In genomic region chr2:38354717-38355510, GRCm38 (mm10) we compare ENCODE assay signal across 11 mouse cellular contexts. TPM values are rescaled to one million over a fixed set of nuclear protein-coding genes. Genes with fewer than 3 reads are reported as not detected.
DNase-seq lines count a peak whose midpoint lies in the region; ATAC-seq lines count a peak whose summit lies in the region.
"Had no signal": no experiment of that assay in that cellular context is flagged by ENCODE, and none has a peak within 500 bp of the region (broad histone marks: within the 10 kb centered on the region; RNA-seq: fewer than 3 reads in every experiment).

No protein-coding gene starts in this region.

- no peak for ATAC-seq in midbrain, embryonic 11.5 days (ENCODE audit: low FRiP score)

- peak overlapping the region; percentile 50 for H3K27ac ChIP-seq in hindbrain, embryonic 10.5 days
- H3K27ac ChIP-seq in midbrain, embryonic 11.5 days (ENCODE audit: low read depth, low read length): peak overlapping the region; percentile 25; the same call in 1 of the 2 replicates
- H3K27ac ChIP-seq: stomach, embryonic 15.5 days had no signal

- peaks cover 100% of the 10 kb centered on the region for H3K27me3 ChIP-seq in hindbrain, embryonic 10.5 days (ENCODE audit: insufficient read depth, poor library complexity, severe bottlenecking)
- H3K27me3 ChIP-seq in midbrain, embryonic 11.5 days (ENCODE audit: control insufficient read depth, insufficient read depth, low read length): peaks cover 96% of the 10 kb centered on the region

- H3K36me3 ChIP-seq in hindbrain, embryonic 10.5 days: no peaks in the 10 kb centered on the region
- no peaks in the 10 kb centered on the region for H3K36me3 ChIP-seq in midbrain, embryonic 11.5 days (ENCODE audit: control insufficient read depth, insufficient read depth, low read length)
- H3K36me3 ChIP-seq: stomach, embryonic 15.5 days had no signal

- peak overlapping the region; percentile 57 for H3K9ac ChIP-seq in midbrain, embryonic 11.5 days (ENCODE audit: low read length)
- H3K9ac ChIP-seq: stomach, embryonic 15.5 days had no signal

- peak overlapping the region; percentile 52 for H3K4me2 ChIP-seq in midbrain, embryonic 11.5 days
- H3K4me2 ChIP-seq: stomach, embryonic 15.5 days had no signal

- H3K4me3 ChIP-seq in hindbrain, embryonic 10.5 days: peak overlapping the region; percentile 55
- H3K4me3 ChIP-seq in midbrain, embryonic 11.5 days (ENCODE audit: low read depth, low read length): peak overlapping the region; percentile 40
- H3K4me3 ChIP-seq: stomach, embryonic 15.5 days had no signal

- WGBS in hindbrain, embryonic 10.5 days: under 1% methylated on average over 34 of the region's 34 CpGs
- WGBS in midbrain, embryonic 11.5 days: under 1% methylated on average over 34 of the region's 34 CpGs

- H3K9me3 ChIP-seq in hindbrain, embryonic 10.5 days: no peaks in the 10 kb centered on the region
- H3K9me3 ChIP-seq in midbrain, embryonic 11.5 days (ENCODE audit: control insufficient read depth, low read length): no peaks in the 10 kb centered on the region
- H3K9me3 ChIP-seq: stomach, embryonic 15.5 days had no signal

- peak; percentile 61 for DNase-seq in adrenal gland, postnatal 10 days
- no peak for DNase-seq in adrenal gland, adult 18-20 months (ENCODE audit: low spot score in 2 of 2)
- DNase-seq in R1 (ENCODE audit: low read depth, low spot score): peak; percentile 63
- peak; percentile 69 for DNase-seq in hindbrain, embryonic 10.5 days (ENCODE audit: low spot score)
- DNase-seq in midbrain, embryonic 11.5 days (ENCODE audit: low spot score, missing footprints): peak; percentile 97
- no peak for DNase-seq in thymus, postnatal 36 days
- no peak for DNase-seq in adrenal gland, adult 8-10 months
- DNase-seq in right cerebral cortex, postnatal 36 days (ENCODE audit: low spot score in 2 of 2): no peak
- DNase-seq: cerebellum, adult 9-11 months; gastrocnemius, postnatal 25 days had no signal

- peaks cover 64% of the 10 kb centered on the region for H3K4me1 ChIP-seq in hindbrain, embryonic 10.5 days (replicated peaks)
- peaks cover 26% of the 10 kb centered on the region for H3K4me1 ChIP-seq in midbrain, embryonic 11.5 days (ENCODE audit: control insufficient read depth, insufficient read depth, low read length)

RNA-seq across cellular contexts. Expression of gene Lhx2, which starts 15.8 kb away (rescaled TPM):
- 1 to 10 TPM in 1 of 2 experiments, under 1 TPM in 1; 0.91 to 1.5 TPM for total RNA-seq in adrenal gland, postnatal 10 days (2021)
- not detected for total RNA-seq in adrenal gland, adult 18-20 months (2021)
- polyA plus RNA-seq in hindbrain, embryonic 10.5 days (2016; fragmentation: Nextera tagmentation; extraction: Ambion mirVana): 17.4 and 26.4 TPM in 2 replicates
- polyA plus RNA-seq in midbrain, embryonic 11.5 days (2014; fragmentation: Nextera tagmentation; extraction: Ambion mirVana): 55.5 and 61.5 TPM in 2 replicates
- total RNA-seq in adrenal gland, adult 8-10 months (2022): not detected

Comparison
In these comparisons a context has a peak if more than half of its experiments do, and no peak if none do; other contexts are left out.
1. DNase-seq: peak in adrenal gland, postnatal 10 days (single experiment), R1 (single experiment), hindbrain, embryonic 10.5 days (single experiment) and midbrain, embryonic 11.5 days (single experiment); none in adrenal gland, adult 18-20 months (0 of 2), thymus, postnatal 36 days (0 of 2), adrenal gland, adult 8-10 months (single experiment) and right cerebral cortex, postnatal 36 days (0 of 2).